ENCODE assay signal across 8 mouse cellular contexts in genomic region chr6:21839976-21840775, GRCm38 (mm10). TPM values are rescaled to one million over a fixed set of nuclear protein-coding genes. Genes with fewer than 3 reads are reported as not detected.
A peak's percentile ranks its signal among the peaks of the same experiment; 100 is the strongest.
DNase-seq lines count a peak whose midpoint lies in the region; ATAC-seq lines count a peak whose summit lies in the region.

No protein-coding gene starts in this region.

- 0 out of 2 replicates have a peak, but pooled peaks cover 2% of the 10 kb centered on the region for H3K4me1 ChIP-seq in neural tube, embryonic 11.5 days (ENCODE audit: control insufficient read depth, insufficient read depth, low read length)
- peaks cover 14% of the 10 kb centered on the region for H3K4me1 ChIP-seq in midbrain, embryonic 13.5 days (replicated peaks)

- H3K9me3 ChIP-seq in neural tube, embryonic 11.5 days (ENCODE audit: control insufficient read depth, low read length) = no peaks in the 10 kb centered on the region
- H3K9me3 ChIP-seq in midbrain, embryonic 13.5 days = no peaks in the 10 kb centered on the region

- H3K27me3 ChIP-seq in neural tube, embryonic 11.5 days (ENCODE audit: control insufficient read depth, insufficient read depth, low read length) = no peaks in the 10 kb centered on the region
- H3K27me3 ChIP-seq in midbrain, embryonic 13.5 days = no peaks in the 10 kb centered on the region

- intact Hi-C loops in left cerebral cortex, postnatal 36 days (cut with DNase I) = no loop called here

- ATAC-seq in neural tube, embryonic 11.5 days (ENCODE audit: insufficient read depth, low FRiP score, low TSS enrichment) = peak; percentile 72; the same call in 1 of the 2 replicates
- peak; percentile 93 for ATAC-seq in midbrain, embryonic 13.5 days

- no peak overlapping the region for H3K4me2 ChIP-seq in neural tube, embryonic 11.5 days (ENCODE audit: low read depth)
- no peak overlapping the region for H3K4me2 ChIP-seq in midbrain, embryonic 13.5 days (replicated peaks)

- H3K36me3 ChIP-seq in neural tube, embryonic 11.5 days (ENCODE audit: control insufficient read depth, insufficient read depth, low read length) = no peaks in the 10 kb centered on the region
- H3K36me3 ChIP-seq in midbrain, embryonic 13.5 days = peaks cover 2% of the 10 kb centered on the region; the same call in 1 of the 2 replicates

- 18% methylated on average over 9 of the region's 9 CpGs for WGBS in neural tube, embryonic 11.5 days
- WGBS in midbrain, embryonic 13.5 days = 28% methylated on average over 9 of the region's 9 CpGs

- no peak overlapping the region for H3K9ac ChIP-seq in neural tube, embryonic 11.5 days (ENCODE audit: low read length)
- H3K9ac ChIP-seq in midbrain, embryonic 13.5 days (replicated peaks) = no peak overlapping the region

- no peak overlapping the region for H3K4me3 ChIP-seq in neural tube, embryonic 11.5 days (ENCODE audit: low read depth, low read length)
- no peak overlapping the region for H3K4me3 ChIP-seq in midbrain, embryonic 13.5 days (replicated peaks)

- no peak overlapping the region for H3K27ac ChIP-seq in neural tube, embryonic 11.5 days (ENCODE audit: low read depth, low read length)
- peak overlapping the region; percentile 30; the same call in 1 of the 2 replicates for H3K27ac ChIP-seq in midbrain, embryonic 13.5 days

- no peak for DNase-seq in neural tube, embryonic 11.5 days (ENCODE audit: low spot score)
- no peak for DNase-seq in neural tube, embryonic 10.5 days (ENCODE audit: extremely low spot score, low spot score)
- DNase-seq in gonadal fat pad, adult 2 months (ENCODE audit: low read depth) = peak; percentile 33
- peak; percentile 46 for DNase-seq in kidney, postnatal 10 days
- no peak for DNase-seq in cerebellum, postnatal 25 days
- no peak for DNase-seq in left cerebral cortex, postnatal 36 days (ENCODE audit: low spot score in 2 of 2)
- DNase-seq in testis, postnatal 10 days (ENCODE audit: low spot score) = no peak

RNA-seq across cellular contexts. Expression of gene Tspan12, which starts 12.1 kb away (rescaled TPM):
- 70.5 and 71.5 TPM in 2 replicates for polyA plus RNA-seq in neural tube, embryonic 11.5 days (2014; fragmentation: Nextera tagmentation; extraction: Ambion mirVana)
- 41.9 and 45.2 TPM in 2 replicates for polyA plus RNA-seq in gonadal fat pad, adult 2 months (2012; rRNA removed)
- 55.0 and 56.5 TPM in 2 replicates for polyA plus RNA-seq in midbrain, embryonic 13.5 days (2015; fragmentation: Nextera tagmentation; extraction: Ambion mirVana)
- 10 to 100 TPM; 22.0 to 24.2 TPM for total RNA-seq in left cerebral cortex, postnatal 36 days (2021)

Comparison
In these comparisons a context has a peak if more than half of its experiments do, and no peak if none do; other contexts are left out.
1. DNase-seq: peak in gonadal fat pad, adult 2 months (single experiment) and kidney, postnatal 10 days (single experiment); none in neural tube, embryonic 11.5 days (single experiment), neural tube, embryonic 10.5 days (single experiment), cerebellum, postnatal 25 days (0 of 2), left cerebral cortex, postnatal 36 days (0 of 2) and testis, postnatal 10 days (single experiment).